Mouse (Mus musculus): Measurements from ENCODE around the gene Fbxl8. TPM values are rescaled to one million over a fixed set of nuclear protein-coding genes. Genes with fewer than 3 reads are reported as not detected.
"Not testable (repeated sequence)": the region's sequence is repeated elsewhere in the genome, so short reads cannot be mapped to it uniquely, and the experiment has no call there.

The Fbxl8 gene
- total and polyA plus RNA-seq, 3 experiments = 5.2 to 10.5 (median 5.9) TPM

DNA sequence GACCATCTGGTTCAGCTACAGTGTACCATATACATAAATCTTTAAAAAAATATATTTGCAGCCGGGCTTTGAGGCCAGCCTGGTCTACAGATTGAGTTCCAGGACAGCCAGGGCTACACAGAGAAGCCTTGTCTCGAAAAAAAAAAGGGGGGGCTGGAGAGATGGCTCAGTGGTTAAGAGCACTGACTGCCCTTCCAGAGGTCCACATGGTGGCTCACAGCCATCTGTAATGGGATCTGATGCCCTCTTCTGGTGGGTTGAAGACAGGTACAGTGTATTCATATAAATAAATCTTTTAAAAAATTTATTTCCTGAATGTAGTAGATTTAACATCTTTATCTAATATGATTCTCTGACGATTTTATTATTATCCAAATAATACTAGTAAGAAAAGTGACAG lies 27.4 kb downstream of the Fbxl8 start:
- Histone ChIP-seq H3K36me3 (replicated peaks in 1 of 2; ENCODE audit: control insufficient read depth in 1 of 2, insufficient read depth in 1 of 2, low read length in 1 of 2) (peaks cover 0 to 13% of the 10 kb centered on the region in 2 experiments), H3K4me1 (ENCODE audit: control insufficient read depth in 1 of 2, insufficient read depth in 2 of 2) (peaks cover 13 to 40% of the 10 kb centered on the region in 2 experiments)
- in situ Hi-C loops (cut with MboI; ENCODE audit: low pct_ligation_motif_present, low pct_unique_long_range_greater_than_20kb, low sequenced_read_pairs) = loop anchor here (5.0 kb wide), 1 partner anchor 35 kb away; the partner anchor contains the start of gene B3gnt9
- H3K9me3 ChIP-seq (replicated peaks; ENCODE audit: low read length); dilution Hi-C loops (cut with MboI; ENCODE audit: extremely low pct_ligation_motif_present, extremely low pct_unique_long_range_greater_than_20kb, low sequenced_read_pairs); H3K27me3 ChIP-seq (replicated peaks); H3K4me2 ChIP-seq (ENCODE audit: insufficient read depth, low read depth, poor library complexity, severe bottlenecking); H3K79me2 ChIP-seq (replicated peaks; ENCODE audit: control insufficient read depth, extremely low read depth, insufficient read depth, poor library complexity, severe bottlenecking); DNase-seq (ENCODE audit: extremely low read depth); H3K9ac ChIP-seq (ENCODE audit: insufficient read depth, low read depth); H3K27ac ChIP-seq (ENCODE audit: insufficient read depth, low read depth); H3K4me3 ChIP-seq (replicated peaks in 1 of 3; ENCODE audit: low read depth in 2 of 3, low read length in 2 of 3, poor library complexity in 1 of 3): not testable (repeated sequence)
- TF ChIP-seq CTCF (conservative IDR thresholded peaks at IDR 0.05 in 1 of 2, IDR thresholded peaks at IDR 0.05 in 1 of 2; ENCODE audit: low read depth in 2 of 2, low read length in 2 of 2) (peak in 1 of 2 experiments; percentile 42; a peak in 2 of 4 replicates), MYC (IDR thresholded peaks at IDR 0.05; ENCODE audit: low read depth, low read length) (peak; percentile 64; the same call in 1 of the 2 replicates), RAD21 (IDR thresholded peaks at IDR 0.05; ENCODE audit: low read depth, low read length) (peak; percentile 12)

DNA sequence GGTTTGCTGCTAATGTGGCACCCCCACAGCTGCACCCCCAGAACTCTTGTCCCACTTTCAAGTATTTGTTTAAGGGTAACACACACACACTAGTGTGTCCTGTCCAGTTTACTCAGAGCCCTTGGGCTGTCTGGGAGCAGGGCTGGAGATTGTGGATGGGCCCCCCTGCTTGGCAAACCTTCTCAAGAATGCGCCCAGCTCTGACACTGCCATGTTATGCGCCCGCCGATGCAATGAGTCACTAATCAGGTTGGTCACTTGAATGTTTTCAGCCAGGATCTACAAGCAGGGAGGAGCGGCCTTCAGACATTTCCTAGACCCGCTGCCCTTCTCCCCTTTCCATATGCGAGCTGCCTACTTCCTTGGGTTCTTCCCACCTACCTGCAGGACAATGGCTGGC lies 28.0 kb downstream of the Fbxl8 start:
- dilution Hi-C loops (cut with MboI; ENCODE audit: extremely low pct_ligation_motif_present, extremely low pct_unique_long_range_greater_than_20kb, low sequenced_read_pairs) = no loop called here
- no peak for DNase-seq (ENCODE audit: extremely low read depth)
- H3K9ac ChIP-seq (ENCODE audit: insufficient read depth, low read depth) = no peak overlapping the region
- peaks cover 0 to 13% of the 10 kb centered on the region in 2 experiments for H3K36me3 ChIP-seq (replicated peaks in 1 of 2; ENCODE audit: control insufficient read depth in 1 of 2, insufficient read depth in 1 of 2, low read length in 1 of 2)
- no peaks in the 10 kb centered on the region for H3K79me2 ChIP-seq (replicated peaks; ENCODE audit: control insufficient read depth, extremely low read depth, insufficient read depth, poor library complexity, severe bottlenecking)
- TF ChIP-seq USF1 (IDR thresholded peaks at IDR 0.05; ENCODE audit: low read depth, low read length) (no peak), MAX (IDR thresholded peaks at IDR 0.05; ENCODE audit: low read length) (no peak), POLR2AphosphoS2 (IDR thresholded peaks at IDR 0.05; ENCODE audit: low read depth, low read length) (no peak), CHD2 (IDR thresholded peaks at IDR 0.05; ENCODE audit: low read length) (no peak), MXI1 (IDR thresholded peaks at IDR 0.05; ENCODE audit: low read depth, low read length) (no peak), NELFE (IDR thresholded peaks at IDR 0.05; ENCODE audit: low read depth, low read length) (no peak), MAZ (IDR thresholded peaks at IDR 0.05; ENCODE audit: low read depth, low read length) (no peak), IRF4 (IDR thresholded peaks at IDR 0.05; ENCODE audit: low read depth, low read length) (no peak), EP300 (IDR thresholded peaks at IDR 0.05; ENCODE audit: low read length) (no peak), RAD21 (IDR thresholded peaks at IDR 0.05; ENCODE audit: low read depth, low read length) (no peak), MEF2A (IDR thresholded peaks at IDR 0.05; ENCODE audit: borderline replicate concordance, low read depth, low read length) (no peak), ZKSCAN1 (IDR thresholded peaks at IDR 0.05; ENCODE audit: borderline replicate concordance, low read depth, low read length) (no peak), JUN (IDR thresholded peaks at IDR 0.05; ENCODE audit: insufficient read depth, low read depth, low read length) (no peak), GABPA (IDR thresholded peaks at IDR 0.05; ENCODE audit: insufficient replicate concordance, low read depth, low read length) (no peak), NRF1 (IDR thresholded peaks at IDR 0.05; ENCODE audit: low read depth, low read length) (no peak), MAFK (IDR thresholded peaks at IDR 0.05; ENCODE audit: insufficient replicate concordance, low read length) (no peak), E2F4 (IDR thresholded peaks at IDR 0.05; ENCODE audit: insufficient replicate concordance, low read depth, low read length) (no peak), CHD1 (IDR thresholded peaks at IDR 0.05; ENCODE audit: low read depth, low read length) (no peak), TCF12 (IDR thresholded peaks at IDR 0.05; ENCODE audit: low read depth, low read length) (no peak)
- H3K4me3 ChIP-seq (replicated peaks in 1 of 3; ENCODE audit: low read depth in 2 of 3, low read length in 2 of 3, poor library complexity in 1 of 3) = no peak overlapping the region
- H3K27me3 ChIP-seq (replicated peaks) = no peaks in the 10 kb centered on the region
- no peak overlapping the region for H3K4me2 ChIP-seq (ENCODE audit: insufficient read depth, low read depth, poor library complexity, severe bottlenecking)
- in situ Hi-C loops (cut with MboI; ENCODE audit: low pct_ligation_motif_present, low pct_unique_long_range_greater_than_20kb, low sequenced_read_pairs) = loop anchor here (5.0 kb wide), 1 partner anchor 35 kb away; the partner anchor contains the start of gene B3gnt9
- H3K4me1 ChIP-seq (ENCODE audit: control insufficient read depth in 1 of 2, insufficient read depth in 2 of 2) = peaks cover 13 to 40% of the 10 kb centered on the region in 2 experiments
- H3K9me3 ChIP-seq (replicated peaks; ENCODE audit: low read length) = no peaks in the 10 kb centered on the region
- no peak overlapping the region for H3K27ac ChIP-seq (ENCODE audit: insufficient read depth, low read depth)

All from CH12.LX (cell line).